Mouse (Mus musculus): Measurements from ENCODE around the gene Rxra. TPM values are rescaled to one million over a fixed set of nuclear protein-coding genes. Genes with fewer than 3 reads are reported as not detected.
A peak's percentile ranks its signal among the peaks of the same experiment; 100 is the strongest.

Rxra gene
- polyA plus RNA-seq, 1 experiment from 2014 or later = 13.3 TPM

- TF ChIP-seq CTCF (IDR thresholded peaks at IDR 0.05; ENCODE audit: low read depth) = no peak
- TF ChIP-seq EP300 (IDR thresholded peaks at IDR 0.05; ENCODE audit: low read depth) = no peak
- H3K4me3 ChIP-seq (ENCODE audit: low read depth, low read length) = no peak overlapping the region
- H3K9ac ChIP-seq (replicated peaks) = 0 out of 2 replicates have a peak overlapping the region, but pooled peaks have one; percentile 21
- DNase-seq (peak; percentile 45), ATAC-seq (peak; percentile 13)
- WGBS (ENCODE audit: insufficient replicate concordance) = 28% methylated on average over 13 of the region's 13 CpGs
- H3K36me3 ChIP-seq (replicated peaks; ENCODE audit: insufficient read depth, low read length) = peaks cover 46% of the 10 kb centered on the region
- no peaks in the 10 kb centered on the region for H3K9me3 ChIP-seq (ENCODE audit: low read length)
- H3K27me3 ChIP-seq (ENCODE audit: insufficient read depth, low read length) = no peaks in the 10 kb centered on the region
- peak overlapping the region; percentile 28; the same call in 1 of the 2 replicates for H3K4me2 ChIP-seq (ENCODE audit: low read depth, low read length)
- peaks cover 49% of the 10 kb centered on the region for H3K4me1 ChIP-seq (ENCODE audit: insufficient read depth)
- peak overlapping the region; percentile 75 for H3K27ac ChIP-seq (ENCODE audit: low read depth)
Measured at GRCm38 (mm10) chr2:27744612-27745351, 68.5 kb downstream of the Rxra start.

GRCm38 (mm10) chr2:27745673-27746620 lies 69.7 kb downstream of the Rxra start:
- H3K27ac ChIP-seq (ENCODE audit: low read depth) = peak overlapping the region; percentile 44; the same call in 1 of the 2 replicates

GRCm38 (mm10) chr2:27746854-27747253 lies 70.6 kb downstream of the Rxra start:
- DNase-seq = no peak

More at GRCm38 (mm10) chr2:27745673-27746620, 69.7 kb downstream of the Rxra start:
- Histone ChIP-seq H3K4me3 (ENCODE audit: low read depth, low read length) (no peak overlapping the region), H3K9me3 (ENCODE audit: low read length) (no peaks in the 10 kb centered on the region), H3K36me3 (replicated peaks; ENCODE audit: insufficient read depth, low read length) (peaks cover 48% of the 10 kb centered on the region), H3K4me1 (ENCODE audit: insufficient read depth) (peaks cover 39% of the 10 kb centered on the region), H3K27me3 (ENCODE audit: insufficient read depth, low read length) (no peaks in the 10 kb centered on the region), H3K4me2 (ENCODE audit: low read depth, low read length) (no peak overlapping the region), H3K9ac (replicated peaks) (no peak overlapping the region)
- 44% methylated on average over 18 of the region's 18 CpGs for WGBS (ENCODE audit: insufficient replicate concordance)
- TF ChIP-seq CTCF (IDR thresholded peaks at IDR 0.05; ENCODE audit: low read depth) = no peak
- DNase-seq (no peak), ATAC-seq (no peak)

GRCm38 (mm10) chr2:27748984-27749383 lies 72.7 kb downstream of the Rxra start:
- no peak for ATAC-seq
- Histone ChIP-seq H3K4me3 (ENCODE audit: low read depth, low read length) (no peak overlapping the region), H3K36me3 (replicated peaks; ENCODE audit: insufficient read depth, low read length) (peaks cover 36% of the 10 kb centered on the region), H3K4me1 (ENCODE audit: insufficient read depth) (peaks cover 28% of the 10 kb centered on the region), H3K27ac (ENCODE audit: low read depth) (no peak overlapping the region), H3K9me3 (ENCODE audit: low read length) (no peaks in the 10 kb centered on the region), H3K9ac (replicated peaks) (no peak overlapping the region), H3K4me2 (ENCODE audit: low read depth, low read length) (no peak overlapping the region), H3K27me3 (ENCODE audit: insufficient read depth, low read length) (no peaks in the 10 kb centered on the region)
- DNase-seq = no peak
- TF ChIP-seq CTCF (IDR thresholded peaks at IDR 0.05; ENCODE audit: low read depth) = no peak
- 70% methylated on average over 11 of the region's 11 CpGs for WGBS (ENCODE audit: insufficient replicate concordance)

More at GRCm38 (mm10) chr2:27746854-27747253, 70.6 kb downstream of the Rxra start:
- no peak for TF ChIP-seq EP300 (IDR thresholded peaks at IDR 0.05; ENCODE audit: low read depth)
- no peak for TF ChIP-seq CTCF (IDR thresholded peaks at IDR 0.05; ENCODE audit: low read depth)
- Histone ChIP-seq H3K4me3 (ENCODE audit: low read depth, low read length) (no peak overlapping the region), H3K9ac (replicated peaks) (no peak overlapping the region), H3K36me3 (replicated peaks; ENCODE audit: insufficient read depth, low read length) (peaks cover 40% of the 10 kb centered on the region), H3K9me3 (ENCODE audit: low read length) (no peaks in the 10 kb centered on the region), H3K4me2 (ENCODE audit: low read depth, low read length) (no peak overlapping the region), H3K27me3 (ENCODE audit: insufficient read depth, low read length) (no peaks in the 10 kb centered on the region), H3K4me1 (ENCODE audit: insufficient read depth) (peaks cover 39% of the 10 kb centered on the region), H3K27ac (ENCODE audit: low read depth) (0 out of 2 replicates have a peak overlapping the region, but pooled peaks have one; percentile 44)
- WGBS (ENCODE audit: insufficient replicate concordance) = 75% methylated on average over 2 of the region's 2 CpGs
- ATAC-seq = no peak

GRCm38 (mm10) chr2:27750399-27751134 lies 74.3 kb downstream of the Rxra start:
- Histone ChIP-seq H3K27me3 (ENCODE audit: insufficient read depth, low read length) (no peaks in the 10 kb centered on the region), H3K9me3 (ENCODE audit: low read length) (no peaks in the 10 kb centered on the region), H3K4me3 (ENCODE audit: low read depth, low read length) (no peak overlapping the region), H3K36me3 (replicated peaks; ENCODE audit: insufficient read depth, low read length) (peaks cover 51% of the 10 kb centered on the region), H3K27ac (ENCODE audit: low read depth) (no peak overlapping the region; the same call in 1 of the 2 replicates), H3K9ac (replicated peaks) (no peak overlapping the region), H3K4me2 (ENCODE audit: low read depth, low read length) (no peak overlapping the region), H3K4me1 (ENCODE audit: insufficient read depth) (peaks cover 15% of the 10 kb centered on the region)
- WGBS (ENCODE audit: insufficient replicate concordance) = 74% methylated on average over 12 of the region's 12 CpGs
- ATAC-seq = no peak; the same call in 1 of the 2 replicates
- no peak for TF ChIP-seq CTCF (IDR thresholded peaks at IDR 0.05; ENCODE audit: low read depth)
- no peak for TF ChIP-seq EP300 (IDR thresholded peaks at IDR 0.05; ENCODE audit: low read depth)
- DNase-seq = no peak
